Mouse (Mus musculus): ENCODE measurements at regions not wholly inside any gene's neighbourhood (a gene's known extent, or its start where the extent isn't known, plus 50 kb on each side); places are given as distances from the start of the nearest gene placed in this dataset.

DNA sequence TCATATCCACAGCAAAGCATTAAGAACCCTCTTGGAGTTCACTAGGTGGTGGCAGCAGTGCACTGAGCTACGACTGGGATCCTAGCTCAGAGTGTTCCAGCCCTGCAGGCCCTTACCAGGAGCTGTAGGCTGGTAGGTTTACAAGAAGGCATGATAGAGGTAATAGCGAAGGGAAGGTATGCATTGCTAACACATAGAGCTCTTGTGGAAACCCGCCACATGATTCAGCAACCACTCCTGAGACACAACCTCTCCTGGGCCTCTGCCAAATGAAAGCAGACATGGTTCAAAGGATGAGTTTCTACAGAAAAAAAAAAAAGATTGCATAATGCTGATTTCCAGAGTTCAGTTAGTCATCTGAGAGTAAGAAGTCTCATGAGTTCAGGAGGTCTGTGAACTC, 370.5 kb upstream of the Npvf start:
- Histone ChIP-seq H3K4me2 (ENCODE audit: low read depth, severe bottlenecking) (no peak overlapping the region), H3K9me3 (ENCODE audit: control insufficient read depth, low read length) (no peaks in the 10 kb centered on the region), H3K27ac (replicated peaks; ENCODE audit: low read depth, low read length) (no peak overlapping the region), H3K9ac (ENCODE audit: low read length) (no peak overlapping the region), H3K4me3 (ENCODE audit: low read depth, low read length) (no peak overlapping the region), H3K36me3 (ENCODE audit: control insufficient read depth, insufficient read depth, low read length) (no peaks in the 10 kb centered on the region), H3K27me3 (ENCODE audit: control insufficient read depth, insufficient read depth, low read length) (no peaks in the 10 kb centered on the region), H3K4me1 (ENCODE audit: control insufficient read depth, insufficient read depth, low read length) (no peaks in the 10 kb centered on the region)
- ATAC-seq (ENCODE audit: insufficient number of reproducible peaks, low FRiP score, low TSS enrichment, low read depth) (no peak), DNase-seq (ENCODE audit: low spot score) (no peak)
- 90% methylated on average over 3 of the region's 3 CpGs for WGBS

GRCm38 (mm10) chr6:51025411-51025810, 371.2 kb upstream of the Npvf start:
- Histone ChIP-seq H3K27ac (replicated peaks; ENCODE audit: low read depth, low read length) (no peak overlapping the region), H3K9ac (ENCODE audit: low read length) (no peak overlapping the region), H3K36me3 (ENCODE audit: control insufficient read depth, insufficient read depth, low read length) (no peaks in the 10 kb centered on the region), H3K9me3 (ENCODE audit: control insufficient read depth, low read length) (no peaks in the 10 kb centered on the region), H3K4me3 (ENCODE audit: low read depth, low read length) (no peak overlapping the region), H3K4me1 (ENCODE audit: control insufficient read depth, insufficient read depth, low read length) (no peaks in the 10 kb centered on the region), H3K4me2 (ENCODE audit: low read depth, severe bottlenecking) (no peak overlapping the region), H3K27me3 (ENCODE audit: control insufficient read depth, insufficient read depth, low read length) (no peaks in the 10 kb centered on the region)
- 60% methylated on average over 3 of the region's 3 CpGs for WGBS
- ATAC-seq (ENCODE audit: insufficient number of reproducible peaks, low FRiP score, low TSS enrichment, low read depth) (no peak), DNase-seq (ENCODE audit: low spot score) (no peak)

DNA sequence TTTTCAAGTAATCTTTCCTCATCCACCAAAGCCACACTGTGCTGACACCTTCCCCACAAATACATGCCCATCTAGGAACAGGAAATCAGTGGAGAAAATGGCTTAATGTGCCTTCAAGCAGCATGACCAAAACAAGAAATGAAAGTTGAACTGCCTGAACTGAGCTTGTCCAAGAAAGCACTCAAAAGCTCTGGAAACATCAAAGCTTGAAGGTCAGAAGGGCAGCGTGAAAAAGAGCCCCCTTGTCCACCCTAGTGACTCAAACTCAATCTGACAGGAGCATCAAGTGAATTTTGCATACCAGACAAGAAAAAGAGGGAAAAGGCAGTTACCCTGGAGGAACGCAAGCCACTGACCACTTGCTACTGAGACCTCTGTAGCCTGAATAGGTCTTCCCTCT, 373.1 kb upstream of the Npvf start:
- Histone ChIP-seq H3K4me2 (ENCODE audit: low read depth, severe bottlenecking) (no peak overlapping the region), H3K27ac (replicated peaks; ENCODE audit: low read depth, low read length) (no peak overlapping the region), H3K4me3 (ENCODE audit: low read depth, low read length) (no peak overlapping the region), H3K27me3 (ENCODE audit: control insufficient read depth, insufficient read depth, low read length) (no peaks in the 10 kb centered on the region), H3K9me3 (ENCODE audit: control insufficient read depth, low read length) (no peaks in the 10 kb centered on the region), H3K36me3 (ENCODE audit: control insufficient read depth, insufficient read depth, low read length) (no peaks in the 10 kb centered on the region), H3K9ac (ENCODE audit: low read length) (no peak overlapping the region), H3K4me1 (ENCODE audit: control insufficient read depth, insufficient read depth, low read length) (no peaks in the 10 kb centered on the region)
- ATAC-seq (ENCODE audit: insufficient number of reproducible peaks, low FRiP score, low TSS enrichment, low read depth) (no peak), DNase-seq (ENCODE audit: low spot score) (no peak)
- WGBS, result 71% methylated on average over 2 of the region's 2 CpGs

DNA sequence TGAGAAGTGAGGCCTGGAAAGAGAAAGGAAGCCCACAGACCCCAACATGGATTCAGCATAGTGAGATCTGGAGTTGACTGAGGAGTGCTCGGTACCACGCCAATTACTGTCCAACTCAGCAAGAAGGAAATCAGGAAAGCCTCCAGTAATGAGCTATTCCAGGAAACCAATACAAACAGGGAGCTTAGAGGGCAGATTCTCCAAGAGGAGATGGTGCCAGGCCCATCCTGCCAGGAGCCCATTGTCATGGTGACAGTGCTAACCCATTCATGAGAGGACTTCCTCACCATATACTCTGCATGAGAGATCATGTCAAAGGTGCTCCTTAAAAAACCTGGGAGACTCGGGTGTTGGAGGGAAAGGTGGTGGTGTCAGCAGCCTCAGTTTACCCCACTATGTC, 375.3 kb upstream of the Npvf start:
- no peak overlapping the region for H3K27ac ChIP-seq (replicated peaks; ENCODE audit: low read depth, low read length)
- DNase-seq (ENCODE audit: low spot score) (no peak), ATAC-seq (ENCODE audit: insufficient number of reproducible peaks, low FRiP score, low TSS enrichment, low read depth) (no peak)
- H3K4me1 ChIP-seq (ENCODE audit: control insufficient read depth, insufficient read depth, low read length), result no peaks in the 10 kb centered on the region
- H3K27me3 ChIP-seq (ENCODE audit: control insufficient read depth, insufficient read depth, low read length), result no peaks in the 10 kb centered on the region
- H3K9me3 ChIP-seq (ENCODE audit: control insufficient read depth, low read length), result no peaks in the 10 kb centered on the region
- H3K4me3 ChIP-seq (ENCODE audit: low read depth, low read length), result no peak overlapping the region
- no peaks in the 10 kb centered on the region for H3K36me3 ChIP-seq (ENCODE audit: control insufficient read depth, insufficient read depth, low read length)
- WGBS, result 87% methylated on average over 3 of the region's 3 CpGs
- no peak overlapping the region for H3K4me2 ChIP-seq (ENCODE audit: low read depth, severe bottlenecking)
- H3K9ac ChIP-seq (ENCODE audit: low read length), result no peak overlapping the region

DNA sequence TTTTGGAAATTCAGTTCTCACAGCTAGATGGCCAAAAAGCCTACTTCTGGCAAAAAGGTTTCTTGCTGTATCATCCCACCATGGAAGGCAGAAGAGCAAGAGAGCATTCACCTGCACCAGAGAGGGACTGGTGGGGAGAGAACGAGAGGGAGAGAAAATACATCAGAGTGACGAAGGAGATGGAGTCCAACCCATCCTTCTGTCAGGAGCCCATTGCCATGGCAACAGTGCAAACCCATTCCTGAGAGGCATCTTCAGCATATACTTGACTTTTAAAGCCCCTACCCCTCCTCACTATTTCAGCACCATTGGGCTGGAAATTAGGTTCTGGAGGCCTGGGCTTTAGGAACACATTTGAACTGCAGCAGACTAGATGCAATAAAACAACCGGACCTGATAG, 375.7 kb upstream of the Npvf start:
- WGBS, result 87% methylated on average over 3 of the region's 3 CpGs
- no peak overlapping the region for H3K4me2 ChIP-seq (ENCODE audit: low read depth, severe bottlenecking)
- DNase-seq (ENCODE audit: low spot score) (no peak), ATAC-seq (ENCODE audit: insufficient number of reproducible peaks, low FRiP score, low TSS enrichment, low read depth) (no peak)
- no peaks in the 10 kb centered on the region for H3K36me3 ChIP-seq (ENCODE audit: control insufficient read depth, insufficient read depth, low read length)
- no peak overlapping the region for H3K9ac ChIP-seq (ENCODE audit: low read length)
- H3K27ac ChIP-seq (replicated peaks; ENCODE audit: low read depth, low read length), result no peak overlapping the region
- no peaks in the 10 kb centered on the region for H3K4me1 ChIP-seq (ENCODE audit: control insufficient read depth, insufficient read depth, low read length)
- H3K27me3 ChIP-seq (ENCODE audit: control insufficient read depth, insufficient read depth, low read length), result no peaks in the 10 kb centered on the region
- H3K9me3 ChIP-seq (ENCODE audit: control insufficient read depth, low read length), result no peaks in the 10 kb centered on the region
- no peak overlapping the region for H3K4me3 ChIP-seq (ENCODE audit: low read depth, low read length)

GRCm38 (mm10) chr6:51033835-51034234, 379.6 kb upstream of the Npvf start:
- DNase-seq (ENCODE audit: low spot score) (no peak), ATAC-seq (ENCODE audit: insufficient number of reproducible peaks, low FRiP score, low TSS enrichment, low read depth) (no peak)
- no peaks in the 10 kb centered on the region; the same call in 1 of the 2 replicates for H3K4me1 ChIP-seq (ENCODE audit: control insufficient read depth, insufficient read depth, low read length)
- no peak overlapping the region for H3K4me2 ChIP-seq (ENCODE audit: low read depth, severe bottlenecking)
- H3K27me3 ChIP-seq (ENCODE audit: control insufficient read depth, insufficient read depth, low read length), result no peaks in the 10 kb centered on the region
- 80% methylated on average over 6 of the region's 6 CpGs for WGBS
- no peaks in the 10 kb centered on the region for H3K36me3 ChIP-seq (ENCODE audit: control insufficient read depth, insufficient read depth, low read length)
- no peaks in the 10 kb centered on the region for H3K9me3 ChIP-seq (ENCODE audit: control insufficient read depth, low read length)
- no peak overlapping the region for H3K27ac ChIP-seq (replicated peaks; ENCODE audit: low read depth, low read length)
- no peak overlapping the region for H3K9ac ChIP-seq (ENCODE audit: low read length)
- H3K4me3 ChIP-seq (ENCODE audit: low read depth, low read length), result no peak overlapping the region

DNA sequence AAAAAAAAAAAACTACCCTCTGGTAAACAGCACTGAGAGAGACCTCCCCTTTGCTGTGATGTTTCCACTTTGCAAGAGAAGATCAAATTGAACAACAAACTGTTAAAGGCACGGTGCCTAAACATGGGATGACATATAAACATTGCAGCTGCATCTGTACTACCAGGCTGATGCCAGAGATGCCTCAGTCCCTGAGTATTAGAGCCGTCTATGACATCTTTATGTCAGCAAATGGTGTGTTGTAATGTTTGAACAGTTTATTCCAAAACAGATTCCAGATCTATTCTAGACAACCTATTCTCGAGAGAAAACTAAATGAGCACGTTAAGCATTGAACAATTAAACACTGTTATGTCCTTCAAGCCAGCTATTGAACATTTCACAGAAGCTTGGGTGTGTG, 381.8 kb upstream of the Npvf start:
- ATAC-seq (ENCODE audit: insufficient number of reproducible peaks, low FRiP score, low TSS enrichment, low read depth), result no peak
- no peak overlapping the region for H3K9ac ChIP-seq (ENCODE audit: low read length)
- H3K4me3 ChIP-seq (ENCODE audit: low read depth, low read length), result no peak overlapping the region
- H3K4me1 ChIP-seq (ENCODE audit: control insufficient read depth, insufficient read depth, low read length), result no peaks in the 10 kb centered on the region; the same call in none of the 2 replicates
- no peaks in the 10 kb centered on the region for H3K36me3 ChIP-seq (ENCODE audit: control insufficient read depth, insufficient read depth, low read length)
- H3K27ac ChIP-seq (replicated peaks; ENCODE audit: low read depth, low read length), result no peak overlapping the region
- 76% methylated on average over 4 of the region's 4 CpGs for WGBS
- H3K27me3 ChIP-seq (ENCODE audit: control insufficient read depth, insufficient read depth, low read length), result no peaks in the 10 kb centered on the region
- no peaks in the 10 kb centered on the region for H3K9me3 ChIP-seq (ENCODE audit: control insufficient read depth, low read length)
- DNase-seq (ENCODE audit: low spot score), result no peak
- H3K4me2 ChIP-seq (ENCODE audit: low read depth, severe bottlenecking), result no peak overlapping the region

- no peak overlapping the region for H3K9ac ChIP-seq (ENCODE audit: low read length)
- no peak for ATAC-seq (ENCODE audit: insufficient number of reproducible peaks, low FRiP score, low TSS enrichment, low read depth)
- H3K27me3 ChIP-seq (ENCODE audit: control insufficient read depth, insufficient read depth, low read length), result no peaks in the 10 kb centered on the region
- H3K4me3 ChIP-seq (ENCODE audit: low read depth, low read length), result no peak overlapping the region
- no peaks in the 10 kb centered on the region for H3K36me3 ChIP-seq (ENCODE audit: control insufficient read depth, insufficient read depth, low read length)
- no peak overlapping the region for H3K27ac ChIP-seq (replicated peaks; ENCODE audit: low read depth, low read length)
- no peaks in the 10 kb centered on the region; the same call in none of the 2 replicates for H3K4me1 ChIP-seq (ENCODE audit: control insufficient read depth, insufficient read depth, low read length)
- 59% methylated on average over 1 of the region's 1 CpGs for WGBS
- DNase-seq (ENCODE audit: low spot score), result no peak
- no peaks in the 10 kb centered on the region for H3K9me3 ChIP-seq (ENCODE audit: control insufficient read depth, low read length)
- H3K4me2 ChIP-seq (ENCODE audit: low read depth, severe bottlenecking), result no peak overlapping the region
These were observed 382.3 kb upstream of the Npvf start for GRCm38 (mm10) chr6:51036553-51036952.

DNA sequence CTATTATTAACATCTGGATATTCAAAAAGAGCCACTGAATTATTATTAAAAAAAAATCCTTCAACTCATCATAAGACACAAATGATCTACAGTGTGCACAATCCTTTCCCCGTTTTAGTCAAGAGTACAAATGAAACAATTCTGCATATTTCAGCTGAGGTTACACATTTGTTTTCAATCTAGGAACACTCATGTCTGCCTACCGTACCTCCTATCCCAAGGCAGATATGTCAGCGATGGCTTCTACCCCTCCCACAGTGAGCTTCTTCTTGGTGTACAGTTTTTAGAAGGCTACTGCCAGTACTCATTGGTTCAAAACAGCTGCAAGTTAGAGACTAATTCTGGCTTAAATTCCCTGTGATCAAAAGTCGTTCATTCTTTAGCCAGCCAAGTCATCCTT, 382.7 kb upstream of the Npvf start:
- ATAC-seq (ENCODE audit: insufficient number of reproducible peaks, low FRiP score, low TSS enrichment, low read depth) (no peak), DNase-seq (ENCODE audit: low spot score) (no peak)
- no peaks in the 10 kb centered on the region; the same call in none of the 2 replicates for H3K4me1 ChIP-seq (ENCODE audit: control insufficient read depth, insufficient read depth, low read length)
- no peak overlapping the region for H3K27ac ChIP-seq (replicated peaks; ENCODE audit: low read depth, low read length)
- WGBS, result 45% methylated on average over 4 of the region's 4 CpGs
- H3K27me3 ChIP-seq (ENCODE audit: control insufficient read depth, insufficient read depth, low read length), result no peaks in the 10 kb centered on the region
- H3K9ac ChIP-seq (ENCODE audit: low read length), result no peak overlapping the region
- no peak overlapping the region for H3K4me3 ChIP-seq (ENCODE audit: low read depth, low read length)
- H3K9me3 ChIP-seq (ENCODE audit: control insufficient read depth, low read length), result no peaks in the 10 kb centered on the region
- no peak overlapping the region for H3K4me2 ChIP-seq (ENCODE audit: low read depth, severe bottlenecking)
- no peaks in the 10 kb centered on the region for H3K36me3 ChIP-seq (ENCODE audit: control insufficient read depth, insufficient read depth, low read length)
